Mouse (Mus musculus): Measurements from ENCODE around the gene Npas3.

- no peak for TF ChIP-seq POLR2A (IDR thresholded peaks at IDR 0.05; ENCODE audit: insufficient read length, low read depth)
- no peak for TF ChIP-seq CEBPB (IDR thresholded peaks at IDR 0.05; ENCODE audit: insufficient read depth, poor library complexity, severe bottlenecking)
- no peak for TF ChIP-seq E2F4 (IDR thresholded peaks at IDR 0.05; ENCODE audit: insufficient read depth)
- no peak for TF ChIP-seq MAX (IDR thresholded peaks at IDR 0.05; ENCODE audit: low read depth)
- TF ChIP-seq USF1 (IDR thresholded peaks at IDR 0.05; ENCODE audit: low read depth): no peak
- TF ChIP-seq REST (IDR thresholded peaks at IDR 0.05; ENCODE audit: insufficient read depth, insufficient read length): no peak
- no peak for TF ChIP-seq SRF (IDR thresholded peaks at IDR 0.05; ENCODE audit: control insufficient read depth, insufficient read length, low read depth)
- no peak for TF ChIP-seq TCF3 (IDR thresholded peaks at IDR 0.05; ENCODE audit: insufficient read length, low read depth)
Observed at GRCm38 (mm10) chr12:54049926-54050325, 801.4 kb downstream of the Npas3 start.
